Mouse (Mus musculus) midbrain, embryonic 12.5 days (tissue): ENCODE data around the gene Camta1. TPM values are rescaled to one million over a fixed set of nuclear protein-coding genes. Genes with fewer than 3 reads are reported as not detected.

Experiments
- ATAC-seq: fragments of 200-750 bp; cut with Nextera tagmentation; 2 replicates; pipeline ENCODE4 v1.8.0; 2017; ENCODE audit warnings: low read depth, moderate TSS enrichment, moderate library complexity; ENCODE audit not compliant: low FRiP score
- H3K27ac ChIP-seq: fragments of 300-500 bp; sonication (generic); replicated peaks from 2 replicates; pipeline ENCODE4 v1.5.1; 2016; ENCODE audit warnings: mild to moderate bottlenecking
- H3K27me3 ChIP-seq: fragments of 300-500 bp; sonication (generic); 2 replicates; pipeline ENCODE4 v1.6.1; 2016; ENCODE audit warnings: mild to moderate bottlenecking
- H3K36me3 ChIP-seq: fragments of 300-500 bp; sonication (generic); 2 replicates; pipeline ENCODE4 v1.6.1; 2016
- H3K4me1 ChIP-seq: fragments of 300-500 bp; sonication (generic); 2 replicates; pipeline ENCODE4 v1.6.1; 2016
- H3K4me2 ChIP-seq: fragments of 300-500 bp; sonication (generic); replicated peaks from 2 replicates; pipeline ENCODE4 v1.6.1; 2016; ENCODE audit warnings: mild to moderate bottlenecking, moderate library complexity
- H3K4me3 ChIP-seq: fragments of 300-500 bp; sonication (generic); 2 replicates; pipeline ENCODE4 v1.5.1; 2016; ENCODE audit warnings: mild to moderate bottlenecking
- H3K9ac ChIP-seq: fragments of 300-500 bp; sonication (generic); replicated peaks from 2 replicates; pipeline ENCODE4 v1.6.1; 2016; ENCODE audit warnings: mild to moderate bottlenecking, moderate library complexity
- H3K9me3 ChIP-seq: fragments of 300-500 bp; sonication (generic); 2 replicates; pipeline ENCODE4 v1.6.1; 2016; ENCODE audit warnings: mild to moderate bottlenecking
- WGBS: fragments of 180-500 bp; shearing (Covaris S2); methylation state at CpG from one replicate; pipeline ENCODE4 v1.1.7; 2016; 5-methylcytosine and 5-hydroxymethylcytosine counted together
- polyA plus RNA-seq: library from polyadenylated mRNA; unstranded; fragments of >200 nt; fragmentation: Nextera tagmentation; extraction: Ambion mirVana; gene quantifications from 2 replicates; pipeline ENCODE4 v1.2.1, GENCODE M21; 2016

Camta1 gene
- polyA plus RNA-seq, 1 experiment from 2014 or later = 135 TPM

- Histone ChIP-seq H3K9me3 (no peaks in the 10 kb centered on the region), H3K4me3 (no peak overlapping the region), H3K4me2 (no peak overlapping the region), H3K27me3 (no peaks in the 10 kb centered on the region), H3K4me1 (no peaks in the 10 kb centered on the region), H3K27ac (no peak overlapping the region), H3K36me3 (peaks cover 76% of the 10 kb centered on the region), H3K9ac (no peak overlapping the region)
- WGBS = 84% methylated on average over 4 of the region's 4 CpGs
- no peak for ATAC-seq
Measured at GRCm38 (mm10) chr4:151068751-151069150, 792.9 kb downstream of the Camta1 start.

DNA sequence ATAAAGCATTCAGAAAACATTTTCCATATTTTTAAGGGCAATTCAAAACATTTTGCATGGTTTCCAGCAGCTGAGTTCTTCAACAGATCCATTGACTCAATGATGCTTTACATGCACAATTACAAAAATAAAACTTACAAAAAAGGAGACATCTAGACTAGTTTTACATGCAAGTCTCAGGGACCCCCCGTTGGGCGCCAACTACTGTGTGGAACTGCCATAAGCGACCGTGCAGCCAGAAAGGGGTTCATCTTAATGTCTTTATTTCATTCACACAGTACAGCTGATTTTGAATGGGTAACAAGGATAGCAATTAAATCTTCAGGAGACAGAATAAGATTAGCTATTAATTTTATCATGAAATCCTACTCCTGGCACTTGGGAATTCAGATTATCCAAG, 802.1 kb downstream of the Camta1 start:
- Histone ChIP-seq H3K9ac (no peak overlapping the region), H3K4me1 (peaks cover 16% of the 10 kb centered on the region), H3K27ac (no peak overlapping the region), H3K27me3 (no peaks in the 10 kb centered on the region), H3K9me3 (no peaks in the 10 kb centered on the region), H3K36me3 (peaks cover 40% of the 10 kb centered on the region), H3K4me3 (no peak overlapping the region), H3K4me2 (no peak overlapping the region)
- no peak for ATAC-seq
- 92% methylated on average over 4 of the region's 4 CpGs for WGBS

DNA sequence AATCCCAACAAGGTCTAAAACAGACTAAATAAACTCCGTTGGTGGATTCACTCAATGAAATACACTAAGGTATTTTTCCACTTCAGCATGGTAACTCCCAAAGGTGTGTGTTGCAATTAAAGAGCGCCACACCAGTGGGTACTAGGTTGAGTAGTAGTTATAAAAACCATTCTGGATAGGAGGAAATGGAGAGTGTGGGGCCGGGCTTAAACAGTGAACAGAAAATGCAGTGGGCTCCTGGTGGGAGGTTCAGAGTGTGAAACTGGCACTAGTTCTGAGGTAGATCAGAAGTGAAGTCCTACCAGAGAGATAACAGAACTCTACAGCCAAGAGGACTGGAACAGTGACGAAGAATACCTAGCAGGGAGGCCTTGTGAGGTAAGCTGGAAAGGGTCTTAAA, 803.0 kb downstream of the Camta1 start:
- H3K4me2 ChIP-seq = peak overlapping the region; percentile 67
- WGBS = 82% methylated on average over 4 of the region's 4 CpGs
- no peak for ATAC-seq
- peak overlapping the region; percentile 47; the same call in 1 of the 2 replicates for H3K9ac ChIP-seq
- H3K27ac ChIP-seq = peak overlapping the region; percentile 84
- no peaks in the 10 kb centered on the region for H3K9me3 ChIP-seq
- H3K4me3 ChIP-seq = peak overlapping the region; percentile 91
- no peaks in the 10 kb centered on the region for H3K27me3 ChIP-seq
- peaks cover 42% of the 10 kb centered on the region for H3K36me3 ChIP-seq
- peaks cover 16% of the 10 kb centered on the region for H3K4me1 ChIP-seq

GRCm38 (mm10) chr4:151057347-151058321, 804.0 kb downstream of the Camta1 start, which contains the start of gene Vamp3:
Gene Vamp3, minus strand, starts transcription at chr4:151057963.
- Histone ChIP-seq H3K4me2 (peak within 1 kb of the TSS; percentile 67), H3K27ac (peak within 1 kb of the TSS; percentile 91), H3K9ac (peak within 1 kb of the TSS; percentile 89), H3K27me3 (no peaks in the 10 kb centered on the region), H3K4me1 (peaks cover 16% of the 10 kb centered on the region), H3K36me3 (peaks cover 36% of the 10 kb centered on the region), H3K9me3 (no peaks in the 10 kb centered on the region), H3K4me3 (peak within 1 kb of the TSS; percentile 91)
- WGBS = under 1% methylated on average over 111 of the region's 114 CpGs
- ATAC-seq = peak; percentile 99

DNA sequence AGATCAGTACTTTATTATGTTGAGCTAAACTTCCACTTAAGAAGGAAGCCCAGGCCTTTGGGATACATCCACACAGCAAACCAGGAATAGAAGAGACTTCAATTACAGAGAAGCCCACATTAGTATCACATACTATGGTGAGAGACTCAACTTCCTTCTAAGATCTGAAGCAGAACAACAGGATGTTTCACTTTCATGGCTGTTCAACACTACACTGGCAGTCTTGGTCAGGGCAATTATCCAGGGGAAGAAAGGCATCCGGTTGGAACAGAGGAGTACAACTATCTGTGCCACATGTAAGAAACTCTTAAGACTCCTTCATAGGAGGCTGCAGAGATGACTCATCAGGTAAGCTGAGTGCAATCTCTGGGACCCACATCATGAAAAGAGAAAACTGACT, 810.5 kb downstream of the Camta1 start:
- Histone ChIP-seq H3K4me2 (no peak overlapping the region), H3K4me1 (0 out of 2 replicates have a peak, but pooled peaks cover 2% of the 10 kb centered on the region), H3K4me3 (no peak overlapping the region), H3K27me3 (no peaks in the 10 kb centered on the region), H3K9ac (no peak overlapping the region), H3K9me3 (no peaks in the 10 kb centered on the region), H3K27ac (no peak overlapping the region), H3K36me3 (peaks cover 62% of the 10 kb centered on the region)
- 91% methylated on average over 1 of the region's 1 CpGs for WGBS
- ATAC-seq = no peak

DNA sequence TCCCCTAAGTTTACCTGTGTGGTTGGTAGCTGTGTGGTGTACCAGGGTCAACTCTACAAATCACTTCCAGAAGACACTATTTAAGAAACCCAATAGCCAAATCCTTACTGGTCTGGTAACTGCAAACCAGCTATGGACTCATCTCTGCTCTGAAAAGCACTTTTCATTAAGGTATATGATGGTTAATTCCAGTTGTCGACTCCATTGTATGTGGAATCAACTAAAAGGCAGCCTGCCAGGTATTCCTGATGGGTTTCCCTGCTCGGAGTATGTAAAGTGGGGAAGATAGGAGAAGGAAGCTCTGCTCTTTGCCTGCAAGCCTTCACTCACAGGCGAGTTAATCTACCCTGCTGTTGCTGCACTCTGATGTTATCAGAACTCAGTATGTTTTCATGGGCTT, 815.2 kb downstream of the Camta1 start:
- Histone ChIP-seq H3K9ac (no peak overlapping the region), H3K27me3 (peaks cover 12% of the 10 kb centered on the region), H3K4me1 (peaks cover 17% of the 10 kb centered on the region), H3K4me2 (no peak overlapping the region), H3K9me3 (no peaks in the 10 kb centered on the region), H3K4me3 (no peak overlapping the region), H3K36me3 (peaks cover 39% of the 10 kb centered on the region), H3K27ac (no peak overlapping the region)
- WGBS = 92% methylated on average over 3 of the region's 3 CpGs
- no peak for ATAC-seq

- Histone ChIP-seq H3K9ac (peak overlapping the region; percentile 61; the same call in 1 of the 2 replicates), H3K27ac (no peak overlapping the region), H3K4me3 (peak overlapping the region; percentile 58), H3K27me3 (peaks cover 12% of the 10 kb centered on the region), H3K4me2 (peak overlapping the region; percentile 97), H3K36me3 (peaks cover 28% of the 10 kb centered on the region), H3K9me3 (no peaks in the 10 kb centered on the region), H3K4me1 (peaks cover 17% of the 10 kb centered on the region)
- ATAC-seq = no peak; the same call in 1 of the 2 replicates
- 4% methylated on average over 21 of the region's 21 CpGs for WGBS
Measured at GRCm38 (mm10) chr4:151044944-151045570, 816.6 kb downstream of the Camta1 start.

- peaks cover 12% of the 10 kb centered on the region for H3K27me3 ChIP-seq
- WGBS = under 1% methylated on average over 68 of the region's 79 CpGs
- peaks cover 22% of the 10 kb centered on the region for H3K36me3 ChIP-seq
- peak within 1 kb of the TSS; percentile 61 for H3K9ac ChIP-seq
- no peak within 1 kb of the TSS for H3K27ac ChIP-seq
- peak within 1 kb of the TSS; percentile 97 for H3K4me2 ChIP-seq
- peak; percentile 97 for ATAC-seq
- peaks cover 17% of the 10 kb centered on the region for H3K4me1 ChIP-seq
- peak within 1 kb of the TSS; percentile 58 for H3K4me3 ChIP-seq
- H3K9me3 ChIP-seq = no peaks in the 10 kb centered on the region
Measured at GRCm38 (mm10) chr4:151044037-151044943, 817.4 kb downstream of the Camta1 start, which contains the start of gene Per3. Gene Per3, minus strand, starts transcription at chr4:151044665.

GRCm38 (mm10) chr4:151043281-151043680, 818.4 kb downstream of the Camta1 start:
- peaks cover 11% of the 10 kb centered on the region for H3K36me3 ChIP-seq
- H3K4me1 ChIP-seq = peaks cover 17% of the 10 kb centered on the region
- ATAC-seq = no peak
- WGBS = 46% methylated on average over 5 of the region's 5 CpGs
- H3K4me2 ChIP-seq = peak overlapping the region; percentile 97
- H3K9ac ChIP-seq = no peak overlapping the region
- no peak overlapping the region for H3K4me3 ChIP-seq
- H3K27ac ChIP-seq = no peak overlapping the region
- peaks cover 12% of the 10 kb centered on the region for H3K27me3 ChIP-seq
- H3K9me3 ChIP-seq = no peaks in the 10 kb centered on the region

GRCm38 (mm10) chr4:151041506-151041905, 820.2 kb downstream of the Camta1 start:
- H3K36me3 ChIP-seq = no peaks in the 10 kb centered on the region
- no peak overlapping the region for H3K4me2 ChIP-seq
- H3K4me1 ChIP-seq = peaks cover 17% of the 10 kb centered on the region
- H3K4me3 ChIP-seq = no peak overlapping the region
- WGBS = 89% methylated on average over 5 of the region's 5 CpGs
- no peaks in the 10 kb centered on the region for H3K9me3 ChIP-seq
- H3K9ac ChIP-seq = no peak overlapping the region; the same call in 1 of the 2 replicates
- no peak overlapping the region for H3K27ac ChIP-seq
- peaks cover 12% of the 10 kb centered on the region for H3K27me3 ChIP-seq
- no peak for ATAC-seq

DNA sequence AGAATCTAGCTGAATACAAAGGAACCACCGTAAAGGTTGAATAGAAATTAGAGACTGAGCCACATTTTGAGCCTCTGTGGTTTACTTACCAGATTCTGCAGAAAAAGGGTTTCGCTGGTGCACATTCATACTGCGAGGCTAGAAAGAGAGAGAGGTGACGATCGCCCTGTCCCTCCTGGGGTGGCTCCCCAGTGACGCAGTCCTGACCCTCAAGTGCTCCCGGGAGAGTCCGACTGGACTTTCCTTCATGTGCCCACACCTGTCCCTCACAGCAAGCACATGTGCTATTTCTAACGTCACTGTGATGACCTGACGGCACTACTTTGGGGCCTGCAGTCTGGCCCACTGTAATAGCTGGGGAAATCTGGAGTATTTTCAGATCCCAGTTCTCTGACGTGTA, 823.9 kb downstream of the Camta1 start:
- 87% methylated on average over 11 of the region's 11 CpGs for WGBS
- no peaks in the 10 kb centered on the region for H3K4me1 ChIP-seq

More for the DNA sequence above, 823.9 kb downstream of the Camta1 start:
- no peak overlapping the region for H3K27ac ChIP-seq
- no peaks in the 10 kb centered on the region for H3K27me3 ChIP-seq
- no peak overlapping the region for H3K4me3 ChIP-seq
- no peaks in the 10 kb centered on the region for H3K9me3 ChIP-seq
- H3K36me3 ChIP-seq = no peaks in the 10 kb centered on the region
- ATAC-seq = no peak
- no peak overlapping the region for H3K4me2 ChIP-seq
- H3K9ac ChIP-seq = no peak overlapping the region
